Mouse (Mus musculus): Measurements from ENCODE around the gene Mrpl10. TPM values are rescaled to one million over a fixed set of nuclear protein-coding genes. Genes with fewer than 3 reads are reported as not detected.

The Mrpl10 gene
- total RNA-seq (2021), result 10 to 100 TPM; 41.4 to 45.6 TPM
- long read RNA-seq, experiment 1, transcript Mrpl10-201 (5 exons, 1,708 nt), result major isoform, 38 of 45 reads
- long read RNA-seq, experiment 1, partial matches to known transcripts, result 1 of 45 reads
- long read RNA-seq, experiment 1, other reads (novel, unspliced or antisense), result 6 of 45 reads
- long read RNA-seq, experiment 2, transcript Mrpl10-201 (5 exons, 1,708 nt), result major isoform, 31 of 37 reads
- long read RNA-seq, experiment 2, partial matches to known transcripts, result 2 of 37 reads
- long read RNA-seq, experiment 2, other reads (novel, unspliced or antisense), result 4 of 37 reads

GRCm38 (mm10) chr11:97041022-97041899, at the start of gene Mrpl10, which contains the start of gene Lrrc46:
Gene Mrpl10, plus strand, starts transcription at chr11:97041560.
Gene Lrrc46, minus strand, starts transcription at chr11:97041407.
- peak; percentile 88 for DNase-seq (ENCODE audit: low spot score)

GRCm38 (mm10) chr11:96992722-96993311, 48.5 kb upstream of the Mrpl10 start:
- no peak for DNase-seq (ENCODE audit: low spot score)

GRCm38 (mm10) chr11:96995031-96995430, 46.3 kb upstream of the Mrpl10 start:
- no peak for DNase-seq (ENCODE audit: low spot score)

GRCm38 (mm10) chr11:96995836-96996772, 45.3 kb upstream of the Mrpl10 start:
- DNase-seq (ENCODE audit: low spot score), result no peak

- DNase-seq (ENCODE audit: low spot score), result no peak
These were observed 44.5 kb upstream of the Mrpl10 start for GRCm38 (mm10) chr11:96996773-96997379.

GRCm38 (mm10) chr11:96997380-96997956, 43.9 kb upstream of the Mrpl10 start:
- peak; percentile 19 for DNase-seq (ENCODE audit: low spot score)

GRCm38 (mm10) chr11:97003170-97003569, 38.2 kb upstream of the Mrpl10 start:
- DNase-seq (ENCODE audit: low spot score), result no peak

- DNase-seq (ENCODE audit: low spot score), result no peak
These were observed 34.1 kb upstream of the Mrpl10 start for GRCm38 (mm10) chr11:97007093-97007794.

GRCm38 (mm10) chr11:97009198-97009790, 32.1 kb upstream of the Mrpl10 start:
- no peak for DNase-seq (ENCODE audit: low spot score)

- no peak for DNase-seq (ENCODE audit: low spot score)
These were observed 28.2 kb upstream of the Mrpl10 start, which contains the start of gene Sp6 for GRCm38 (mm10) chr11:97013121-97013670. Gene Sp6, plus strand, starts transcription at chr11:97013394.

GRCm38 (mm10) chr11:97017696-97018582, 23.4 kb upstream of the Mrpl10 start:
- no peak for DNase-seq (ENCODE audit: low spot score)

- DNase-seq (ENCODE audit: low spot score), result no peak
These were observed 22.6 kb upstream of the Mrpl10 start for GRCm38 (mm10) chr11:97018583-97019344.

GRCm38 (mm10) chr11:97019345-97019708, 22.0 kb upstream of the Mrpl10 start:
- no peak for DNase-seq (ENCODE audit: low spot score)

- DNase-seq (ENCODE audit: low spot score), result no peak
These were observed 20.1 kb upstream of the Mrpl10 start for GRCm38 (mm10) chr11:97021121-97021765.

- DNase-seq (ENCODE audit: low spot score), result peak; percentile 73
These were observed 19.4 kb upstream of the Mrpl10 start for GRCm38 (mm10) chr11:97021873-97022484.

- no peak for DNase-seq (ENCODE audit: low spot score)
These were observed 16.4 kb upstream of the Mrpl10 start for GRCm38 (mm10) chr11:97024977-97025376.
